Mouse (Mus musculus): ENCODE measurements at regions not wholly inside any gene's neighbourhood (a gene's known extent, or its start where the extent isn't known, plus 50 kb on each side); places are given as distances from the start of the nearest gene placed in this dataset.

DNA sequence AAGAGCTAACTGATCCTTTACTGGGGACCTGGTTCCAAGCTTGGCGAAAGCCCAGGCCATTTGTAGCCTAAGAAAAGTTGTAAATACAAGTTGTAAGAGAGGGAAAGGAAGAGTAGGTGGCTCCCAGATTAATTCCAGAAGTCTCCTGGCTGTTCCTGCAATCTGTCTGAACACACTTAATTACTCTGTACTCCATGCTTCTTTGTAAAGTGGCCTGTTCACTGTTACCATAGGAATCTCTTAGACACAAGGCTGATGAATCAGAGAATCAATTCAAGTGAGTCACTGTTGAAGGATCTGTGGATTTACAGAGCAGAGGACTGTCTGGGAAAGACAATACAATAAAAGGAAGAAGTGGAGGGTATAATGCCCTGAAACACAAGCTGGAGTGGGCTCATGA lies 577.0 kb upstream of the Vstm2b start:
- H3K36me3 ChIP-seq (ENCODE audit: control insufficient read depth, insufficient read depth, low read length, poor library complexity, severe bottlenecking) = no peaks in the 10 kb centered on the region
- DNase-seq (ENCODE audit: low read depth, low spot score) = no peak
- H3K27me3 ChIP-seq (ENCODE audit: control insufficient read depth, insufficient read depth, low read length, poor library complexity, severe bottlenecking) = no peaks in the 10 kb centered on the region

DNA sequence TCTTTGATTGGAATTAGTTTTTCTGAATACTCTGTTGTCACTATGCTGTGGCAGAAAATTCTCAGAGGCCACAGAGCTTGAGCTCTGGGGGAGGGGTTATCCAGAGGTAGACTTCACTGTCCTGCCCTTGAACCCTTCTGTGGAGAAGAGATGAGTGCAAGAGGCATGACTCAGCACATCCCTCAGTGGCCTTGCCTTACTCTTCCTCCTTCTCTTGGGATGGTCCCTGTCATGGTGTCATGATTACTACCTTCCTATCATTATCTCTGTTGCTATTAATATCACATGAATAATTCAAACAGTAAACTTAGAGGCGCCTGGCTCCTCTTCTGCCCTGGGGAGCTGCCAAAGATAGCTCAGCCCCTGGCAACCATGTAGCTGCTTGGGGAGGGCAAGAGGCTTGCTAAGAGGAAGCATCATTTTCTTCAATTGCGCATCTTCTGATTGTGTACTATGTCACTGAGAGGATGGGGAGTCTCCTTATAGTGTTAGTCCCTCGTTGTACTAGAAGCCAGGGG lies 572.9 kb upstream of the Vstm2b start:
- no peaks in the 10 kb centered on the region for H3K36me3 ChIP-seq (ENCODE audit: control insufficient read depth, insufficient read depth, low read length, poor library complexity, severe bottlenecking)
- DNase-seq (ENCODE audit: low read depth, low spot score) = no peak
- H3K27me3 ChIP-seq (ENCODE audit: control insufficient read depth, insufficient read depth, low read length, poor library complexity, severe bottlenecking) = no peaks in the 10 kb centered on the region

DNA sequence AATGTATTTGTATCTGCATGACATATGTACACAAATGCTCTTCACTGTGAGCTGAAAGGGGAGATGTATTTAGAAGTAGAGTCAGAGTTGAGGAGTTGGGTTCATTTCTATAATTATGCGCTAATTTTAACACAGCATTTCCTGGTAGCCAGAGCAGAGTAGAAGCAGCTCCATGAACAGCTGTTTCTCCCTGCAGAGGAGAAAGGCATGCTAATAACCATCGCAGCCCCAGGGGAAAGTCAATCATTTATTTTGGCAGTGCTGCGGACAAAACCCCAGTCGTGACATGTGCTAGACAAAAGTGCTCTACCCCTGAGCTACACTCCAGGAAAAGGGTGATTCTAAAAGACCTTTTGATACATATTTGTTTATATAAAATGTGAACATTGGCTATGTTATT lies 565.7 kb upstream of the Vstm2b start:
- no peak for DNase-seq (ENCODE audit: low read depth, low spot score)
- Histone ChIP-seq H3K27me3 (ENCODE audit: control insufficient read depth, insufficient read depth, low read length, poor library complexity, severe bottlenecking) (no peaks in the 10 kb centered on the region), H3K36me3 (ENCODE audit: control insufficient read depth, insufficient read depth, low read length, poor library complexity, severe bottlenecking) (no peaks in the 10 kb centered on the region)

DNA sequence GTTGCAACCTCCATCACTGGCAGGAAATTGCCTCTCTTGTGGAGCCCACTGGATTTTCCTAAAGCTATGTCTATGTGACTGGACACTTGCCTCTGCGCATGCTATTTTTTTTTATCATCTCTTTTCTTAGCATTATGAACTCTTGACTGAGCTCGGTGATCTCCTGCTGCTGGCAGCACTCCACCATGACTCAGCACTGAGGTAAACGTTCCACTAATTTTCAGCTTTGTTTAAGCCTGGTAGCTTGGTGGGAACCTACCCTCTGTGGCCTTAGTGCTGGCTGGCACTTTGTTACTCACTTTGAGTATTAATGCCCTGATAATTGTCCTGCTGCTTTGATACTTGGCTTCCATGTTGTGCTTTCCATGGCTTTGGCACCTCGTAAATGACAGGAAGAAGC lies 545.8 kb upstream of the Vstm2b start:
- H3K27me3 ChIP-seq (ENCODE audit: control insufficient read depth, insufficient read depth, low read length, poor library complexity, severe bottlenecking) = no peaks in the 10 kb centered on the region
- no peak for DNase-seq (ENCODE audit: low read depth, low spot score)
- no peaks in the 10 kb centered on the region for H3K36me3 ChIP-seq (ENCODE audit: control insufficient read depth, insufficient read depth, low read length, poor library complexity, severe bottlenecking)

DNA sequence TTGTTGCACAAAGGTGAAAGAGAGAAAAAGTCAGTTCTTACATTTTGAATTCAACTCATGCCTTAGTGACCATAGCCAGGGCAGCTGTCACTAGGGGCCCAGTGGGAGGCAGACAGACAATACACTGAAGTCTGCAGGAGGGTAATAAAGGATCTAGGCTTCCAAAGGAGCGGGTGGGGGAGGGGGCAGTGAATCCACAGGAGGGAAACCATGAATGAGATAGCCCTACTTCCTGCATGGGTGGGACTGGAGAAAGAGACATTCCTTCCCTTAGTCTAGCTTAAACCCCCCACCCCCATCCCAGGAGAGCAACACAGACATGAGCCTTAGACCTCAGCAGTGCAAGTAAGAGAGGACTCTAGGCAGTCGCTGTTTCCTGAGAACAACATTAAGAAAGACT lies 535.4 kb upstream of the Vstm2b start:
- no peak for DNase-seq (ENCODE audit: low read depth, low spot score)
- no peaks in the 10 kb centered on the region for H3K27me3 ChIP-seq (ENCODE audit: control insufficient read depth, insufficient read depth, low read length, poor library complexity, severe bottlenecking)
- H3K36me3 ChIP-seq (ENCODE audit: control insufficient read depth, insufficient read depth, low read length, poor library complexity, severe bottlenecking) = no peaks in the 10 kb centered on the region

DNA sequence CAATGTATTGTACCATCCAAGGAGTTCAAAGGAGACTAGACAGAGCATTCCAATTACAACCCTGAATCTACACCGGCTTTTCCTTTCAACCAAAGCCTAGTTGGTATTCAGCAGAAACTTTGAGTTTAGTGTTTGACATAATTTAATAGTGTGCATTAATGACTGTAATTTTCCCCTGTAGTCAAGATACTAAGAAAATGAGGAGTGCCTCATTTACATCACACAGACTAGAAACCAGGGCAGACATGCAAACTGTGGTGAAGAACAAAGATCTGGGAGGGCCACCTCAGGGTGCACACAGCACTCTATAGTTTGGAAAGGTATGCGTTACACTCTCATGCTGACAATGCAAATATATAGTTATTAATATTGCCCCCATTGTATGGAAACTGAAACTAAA lies 525.4 kb upstream of the Vstm2b start:
- H3K27me3 ChIP-seq (ENCODE audit: control insufficient read depth, insufficient read depth, low read length, poor library complexity, severe bottlenecking) = no peaks in the 10 kb centered on the region
- H3K36me3 ChIP-seq (ENCODE audit: control insufficient read depth, insufficient read depth, low read length, poor library complexity, severe bottlenecking) = no peaks in the 10 kb centered on the region
- no peak for DNase-seq (ENCODE audit: low read depth, low spot score)

DNA sequence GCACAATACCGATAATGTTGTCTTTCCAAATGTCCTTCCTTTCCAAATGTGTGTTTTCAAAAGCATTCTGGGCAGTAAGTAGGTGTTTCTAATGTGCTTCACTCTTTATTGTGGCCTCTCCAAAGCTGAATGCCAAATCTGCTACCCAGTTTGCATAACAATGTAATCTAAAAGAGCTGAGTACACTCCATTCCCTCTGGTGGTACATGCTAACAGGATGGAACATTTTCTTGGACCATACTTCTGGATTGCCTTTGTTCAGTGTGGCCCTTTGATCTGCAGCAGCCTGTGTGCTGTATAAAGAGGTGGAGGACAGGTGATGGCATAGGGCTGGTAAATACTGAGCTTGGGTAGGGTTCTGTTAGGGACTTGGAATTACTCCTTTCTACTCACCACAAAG lies 520.3 kb upstream of the Vstm2b start:
- no peaks in the 10 kb centered on the region for H3K36me3 ChIP-seq (ENCODE audit: control insufficient read depth, insufficient read depth, low read length, poor library complexity, severe bottlenecking)
- DNase-seq (ENCODE audit: low read depth, low spot score) = no peak
- no peaks in the 10 kb centered on the region for H3K27me3 ChIP-seq (ENCODE audit: control insufficient read depth, insufficient read depth, low read length, poor library complexity, severe bottlenecking)

DNA sequence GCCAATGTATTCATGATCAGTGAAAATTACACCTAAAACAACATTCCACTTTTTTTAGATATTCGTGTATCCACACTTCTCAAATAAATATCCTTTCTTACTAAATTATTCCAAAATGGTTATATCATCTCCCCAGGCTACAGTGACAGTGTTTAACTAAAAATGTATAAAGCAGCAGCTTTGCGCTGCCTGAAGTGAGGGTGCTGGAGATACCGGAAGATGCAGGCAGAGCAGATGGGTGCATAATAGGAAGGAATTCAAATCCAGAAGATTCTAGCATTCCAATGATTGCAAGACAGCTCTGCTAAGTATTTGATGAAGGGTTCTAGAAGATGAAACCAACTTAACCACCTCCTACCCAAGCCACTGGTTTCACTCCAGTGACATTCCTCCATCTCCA lies 516.9 kb upstream of the Vstm2b start:
- no peaks in the 10 kb centered on the region for H3K36me3 ChIP-seq (ENCODE audit: control insufficient read depth, insufficient read depth, low read length, poor library complexity, severe bottlenecking)
- no peak for DNase-seq (ENCODE audit: low read depth, low spot score)
- H3K27me3 ChIP-seq (ENCODE audit: control insufficient read depth, insufficient read depth, low read length, poor library complexity, severe bottlenecking) = no peaks in the 10 kb centered on the region

DNA sequence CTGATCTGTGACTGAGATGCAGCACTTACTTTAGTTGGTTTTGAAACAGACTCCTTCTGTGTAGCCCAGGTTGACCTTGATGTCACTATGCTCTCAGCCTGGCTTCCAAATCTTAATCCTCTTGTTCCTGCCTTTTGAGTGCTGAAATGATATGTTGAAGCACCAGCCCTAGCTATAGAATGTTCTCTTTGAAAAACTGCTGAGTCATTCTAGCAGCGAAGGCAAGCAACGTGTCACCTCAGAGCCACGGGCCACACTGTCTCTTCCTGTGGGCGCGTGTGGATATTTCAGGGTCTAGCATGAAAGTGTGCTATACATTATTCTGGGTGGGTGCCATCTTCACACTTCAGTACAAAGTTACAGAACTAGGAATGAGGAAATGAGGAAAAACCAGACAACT lies 510.0 kb upstream of the Vstm2b start:
- H3K27me3 ChIP-seq (ENCODE audit: control insufficient read depth, insufficient read depth, low read length, poor library complexity, severe bottlenecking) = no peaks in the 10 kb centered on the region; the same call in 1 of the 2 replicates
- DNase-seq (ENCODE audit: low read depth, low spot score) = no peak
- H3K36me3 ChIP-seq (ENCODE audit: control insufficient read depth, insufficient read depth, low read length, poor library complexity, severe bottlenecking) = no peaks in the 10 kb centered on the region

DNA sequence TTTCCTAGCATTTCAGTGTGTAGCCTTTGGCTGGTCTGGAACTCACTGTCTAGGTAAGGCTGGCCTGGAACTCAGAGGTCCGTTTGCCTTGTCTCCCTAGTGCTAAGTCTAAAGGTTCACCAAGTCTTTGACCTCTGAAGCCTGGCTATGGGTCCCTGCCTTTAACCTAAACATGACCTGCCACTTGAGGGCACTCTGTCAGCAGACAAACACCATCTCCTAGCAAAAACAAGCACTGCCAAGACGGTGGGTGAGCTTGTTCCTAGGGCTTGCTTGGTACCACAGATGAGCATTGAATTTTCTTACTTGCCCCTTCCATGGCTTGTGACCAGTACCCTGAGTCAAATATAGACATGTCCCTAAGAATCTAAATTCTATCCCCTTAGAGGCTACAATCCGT lies 508.3 kb upstream of the Vstm2b start:
- DNase-seq (ENCODE audit: low read depth, low spot score) = no peak
- H3K36me3 ChIP-seq (ENCODE audit: control insufficient read depth, insufficient read depth, low read length, poor library complexity, severe bottlenecking) = no peaks in the 10 kb centered on the region
- H3K27me3 ChIP-seq (ENCODE audit: control insufficient read depth, insufficient read depth, low read length, poor library complexity, severe bottlenecking) = no peaks in the 10 kb centered on the region; the same call in 1 of the 2 replicates

DNA sequence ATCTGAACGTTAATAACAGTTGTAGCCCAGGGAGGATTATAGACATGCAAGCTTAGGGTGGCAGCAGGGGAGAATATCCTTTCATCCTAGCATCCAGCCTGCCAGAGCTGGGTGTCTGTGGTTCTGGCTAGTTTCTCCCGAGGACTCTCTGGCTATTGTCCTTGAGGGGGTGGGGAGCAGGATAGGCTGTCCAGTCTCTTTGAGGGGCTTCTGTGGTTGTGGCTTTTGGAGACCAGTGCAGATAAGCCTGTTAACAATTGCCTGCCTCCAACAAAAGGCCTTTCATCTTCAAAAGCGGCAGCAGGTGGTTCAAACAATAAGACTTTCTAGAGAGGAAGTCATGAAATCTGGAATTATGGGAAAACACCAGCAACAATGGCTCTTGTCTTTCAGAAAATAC lies 507.2 kb upstream of the Vstm2b start:
- no peak for DNase-seq (ENCODE audit: low read depth, low spot score)
- Histone ChIP-seq H3K27me3 (ENCODE audit: control insufficient read depth, insufficient read depth, low read length, poor library complexity, severe bottlenecking) (no peaks in the 10 kb centered on the region; the same call in 1 of the 2 replicates), H3K36me3 (ENCODE audit: control insufficient read depth, insufficient read depth, low read length, poor library complexity, severe bottlenecking) (no peaks in the 10 kb centered on the region)

DNA sequence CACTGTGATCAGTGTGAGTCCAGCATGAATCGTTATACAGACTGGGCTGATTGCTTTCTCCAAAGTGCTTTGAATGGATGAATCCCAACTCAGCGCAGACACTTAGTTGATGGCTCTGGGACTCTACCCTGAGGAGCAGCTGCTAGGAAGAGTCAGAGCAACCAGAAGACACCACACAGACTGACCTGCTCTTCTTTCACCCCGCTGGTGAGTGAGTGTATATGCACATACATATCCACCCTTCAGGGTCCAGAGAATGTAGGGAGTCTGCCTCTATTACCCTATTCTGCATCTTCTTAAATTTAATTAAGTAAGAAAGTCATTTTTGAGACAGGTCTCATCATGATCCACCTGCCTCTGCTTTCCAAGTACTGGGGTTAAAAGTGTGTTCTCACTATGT lies 506.5 kb upstream of the Vstm2b start:
- no peak for DNase-seq (ENCODE audit: low read depth, low spot score)
- no peaks in the 10 kb centered on the region for H3K36me3 ChIP-seq (ENCODE audit: control insufficient read depth, insufficient read depth, low read length, poor library complexity, severe bottlenecking)
- H3K27me3 ChIP-seq (ENCODE audit: control insufficient read depth, insufficient read depth, low read length, poor library complexity, severe bottlenecking) = no peaks in the 10 kb centered on the region; the same call in 1 of the 2 replicates

DNA sequence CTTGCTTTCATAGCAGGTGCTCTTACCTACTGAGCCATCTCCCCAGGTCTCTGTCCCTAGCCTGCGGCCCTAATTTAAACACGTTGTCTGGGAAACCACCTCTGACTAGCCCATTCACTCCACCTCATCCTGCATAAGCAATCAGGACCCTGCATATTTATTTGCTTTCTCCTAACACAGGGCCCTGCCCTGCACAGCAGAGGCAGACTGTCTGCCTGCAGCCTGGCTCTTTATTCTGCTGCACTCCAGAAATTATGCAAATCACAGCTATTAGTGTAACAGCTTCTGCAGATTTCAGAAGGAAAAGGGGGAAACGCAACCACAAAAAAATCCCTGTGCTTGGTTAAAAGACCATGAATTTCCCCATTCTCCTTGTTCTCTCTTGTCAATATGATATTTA lies 505.9 kb upstream of the Vstm2b start:
- Histone ChIP-seq H3K27me3 (ENCODE audit: control insufficient read depth, insufficient read depth, low read length, poor library complexity, severe bottlenecking) (no peaks in the 10 kb centered on the region; the same call in 1 of the 2 replicates), H3K36me3 (ENCODE audit: control insufficient read depth, insufficient read depth, low read length, poor library complexity, severe bottlenecking) (no peaks in the 10 kb centered on the region)
- DNase-seq (ENCODE audit: low read depth, low spot score) = no peak

DNA sequence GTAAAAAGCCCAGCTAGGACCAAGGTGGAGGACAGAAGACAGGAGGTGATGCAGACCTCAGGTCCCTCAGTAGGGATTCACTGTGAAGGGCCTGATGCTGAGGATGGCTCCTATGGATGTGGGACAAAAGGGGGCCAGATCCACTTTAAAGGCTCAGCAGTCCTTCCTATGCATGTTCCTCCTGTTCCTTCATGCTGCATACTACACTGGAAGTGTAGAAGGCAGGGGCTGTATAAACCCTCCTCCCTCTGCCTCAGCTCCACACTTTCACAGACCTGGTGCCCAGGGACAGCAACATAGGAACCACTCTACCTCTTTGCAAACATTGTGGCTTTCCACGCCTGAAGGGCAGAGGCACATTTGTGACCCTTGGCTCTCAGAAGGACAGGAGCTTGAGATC lies 505.4 kb upstream of the Vstm2b start:
- Histone ChIP-seq H3K27me3 (ENCODE audit: control insufficient read depth, insufficient read depth, low read length, poor library complexity, severe bottlenecking) (no peaks in the 10 kb centered on the region; the same call in 1 of the 2 replicates), H3K36me3 (ENCODE audit: control insufficient read depth, insufficient read depth, low read length, poor library complexity, severe bottlenecking) (no peaks in the 10 kb centered on the region)
- no peak for DNase-seq (ENCODE audit: low read depth, low spot score)

DNA sequence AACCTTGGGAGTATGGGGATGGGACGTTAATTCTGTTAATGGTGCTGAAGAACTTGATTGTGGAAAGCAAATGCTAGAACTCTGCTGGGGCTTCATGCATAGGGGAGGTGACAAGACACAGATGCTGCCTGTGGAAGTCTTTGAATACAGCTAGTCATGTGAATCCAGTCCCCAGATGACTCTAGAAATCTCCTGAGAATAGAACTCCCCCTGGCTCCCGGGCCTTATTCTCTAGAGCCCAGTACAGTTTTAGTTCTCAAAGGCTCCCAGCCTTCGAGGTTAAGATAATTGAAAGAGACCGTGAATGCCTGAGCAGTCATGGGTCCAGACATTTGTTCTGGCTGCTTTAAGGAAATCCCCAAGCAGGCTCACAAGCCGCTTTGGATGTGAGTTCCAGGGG lies 499.9 kb upstream of the Vstm2b start:
- Histone ChIP-seq H3K27me3 (ENCODE audit: control insufficient read depth, insufficient read depth, low read length, poor library complexity, severe bottlenecking) (no peaks in the 10 kb centered on the region), H3K36me3 (ENCODE audit: control insufficient read depth, insufficient read depth, low read length, poor library complexity, severe bottlenecking) (no peaks in the 10 kb centered on the region)
- no peak for DNase-seq (ENCODE audit: low read depth, low spot score)

DNA sequence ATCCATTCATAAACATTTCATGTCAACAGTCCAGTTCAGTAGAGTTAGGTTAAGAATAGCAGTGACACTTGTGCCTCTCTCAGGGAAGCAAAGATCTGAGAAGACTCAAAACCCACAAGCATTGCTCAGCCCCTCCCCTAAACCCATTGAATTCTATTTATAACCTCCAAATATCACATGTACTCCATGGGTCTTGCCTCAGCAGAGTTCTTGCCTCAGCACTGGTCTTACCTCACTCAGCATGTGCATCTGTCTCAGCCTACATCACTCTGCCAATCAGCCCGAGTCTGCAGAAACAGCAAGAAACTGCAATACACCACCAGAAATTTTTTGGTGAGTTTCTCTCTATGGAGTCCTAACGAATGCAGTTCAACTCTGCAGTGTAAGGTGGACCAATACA lies 478.8 kb upstream of the Vstm2b start:
- no peak for DNase-seq (ENCODE audit: low read depth, low spot score)
- Histone ChIP-seq H3K27me3 (ENCODE audit: control insufficient read depth, insufficient read depth, low read length, poor library complexity, severe bottlenecking) (no peaks in the 10 kb centered on the region), H3K36me3 (ENCODE audit: control insufficient read depth, insufficient read depth, low read length, poor library complexity, severe bottlenecking) (no peaks in the 10 kb centered on the region)
